Mouse (Mus musculus) lung, postnatal 10 days (tissue): ENCODE data around the gene Bid.
A peak's percentile ranks its signal among the peaks of the same experiment; 100 is the strongest.

ENCODE experiments used
- DNase-seq: peaks from one replicate; pipeline ENCODE4 v3.0.0; 2021

The Bid gene

DNA sequence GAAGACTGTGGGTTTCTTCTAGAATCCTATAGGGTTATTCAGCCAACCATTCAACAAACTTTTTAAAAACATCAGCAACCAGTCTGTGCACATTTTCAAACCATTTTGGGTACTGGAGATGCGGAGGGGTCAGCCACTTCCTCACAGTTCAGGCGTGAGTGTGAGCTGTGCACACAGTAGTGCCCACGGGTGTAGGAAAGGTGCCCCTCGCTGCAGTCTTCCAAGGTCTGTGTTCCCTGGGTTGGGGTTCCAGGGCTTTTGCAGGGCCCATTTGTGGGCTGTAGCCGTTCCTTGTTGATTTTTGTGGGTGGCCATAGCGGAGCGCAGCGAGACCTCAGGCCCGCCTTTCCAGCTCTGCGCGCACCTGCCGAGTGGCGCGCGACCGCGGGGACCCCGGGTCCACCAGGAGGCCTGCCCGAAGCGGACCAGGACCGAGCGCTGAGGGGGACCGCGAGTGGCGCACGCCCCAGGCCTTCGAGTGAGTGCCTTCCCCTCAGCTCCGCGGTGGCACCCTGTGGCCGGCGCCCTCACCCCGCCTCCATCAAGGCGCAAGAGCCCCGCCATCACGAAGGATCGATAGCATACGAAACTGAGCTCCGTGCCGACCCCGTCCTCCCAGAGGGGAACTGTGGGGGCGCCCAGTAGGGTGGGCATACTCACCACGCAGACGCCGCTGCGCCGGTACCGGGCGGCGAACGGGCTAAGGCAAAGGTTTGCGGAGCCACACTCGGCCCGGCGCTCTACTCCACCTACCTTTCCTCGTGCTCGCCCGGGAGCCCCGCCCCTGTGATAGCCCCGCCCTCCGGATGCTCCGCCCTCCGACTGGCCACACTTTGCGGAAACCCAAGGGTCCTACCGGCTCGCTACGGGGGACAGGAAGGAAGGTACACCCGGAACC, at the start of gene Bid:
Gene Bid, minus strand, starts transcription at position 780 of the 898 bp plus-strand sequence.
- peak; percentile 96 for DNase-seq

DNA sequence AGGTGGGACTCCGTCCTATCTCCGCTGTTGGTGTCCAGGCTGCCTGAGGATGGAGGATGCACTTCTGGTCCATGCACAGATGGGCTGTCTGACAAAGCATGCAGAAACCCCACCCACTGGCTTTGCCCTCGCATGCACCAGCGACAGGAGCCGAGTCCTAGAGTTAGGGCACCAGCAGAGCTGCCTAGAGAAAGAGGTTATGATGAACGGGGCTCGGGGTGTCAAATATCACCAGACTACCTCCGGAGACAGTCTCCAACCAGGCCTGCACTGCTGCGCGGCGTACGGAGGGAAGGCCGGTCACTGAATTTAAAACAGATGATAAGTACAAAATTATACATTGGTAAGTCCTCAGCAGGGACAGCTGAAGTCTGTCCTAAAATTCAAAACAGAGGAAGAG, 49.2 kb upstream of the Bid start:
- DNase-seq: no peak

DNA sequence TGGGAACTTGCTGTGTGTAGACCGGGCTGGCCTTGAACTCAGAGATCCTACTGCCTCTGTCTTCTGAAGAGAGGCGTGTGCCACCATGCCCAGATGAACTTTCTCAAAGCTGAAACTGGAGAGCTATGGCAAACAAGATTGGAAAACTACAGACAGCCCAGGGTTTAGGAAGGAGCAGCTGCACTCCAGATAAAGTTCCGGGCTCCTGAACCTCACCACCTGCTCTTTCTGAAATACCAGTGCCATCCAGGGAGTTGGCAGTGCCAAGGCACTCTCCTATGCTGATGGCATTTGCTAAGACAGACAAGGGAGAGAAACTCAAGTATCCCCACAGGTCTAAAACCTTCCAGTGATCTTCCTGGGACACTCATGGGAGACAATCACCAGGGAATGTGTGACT, 47.5 kb upstream of the Bid start:
- DNase-seq: no peak

DNA sequence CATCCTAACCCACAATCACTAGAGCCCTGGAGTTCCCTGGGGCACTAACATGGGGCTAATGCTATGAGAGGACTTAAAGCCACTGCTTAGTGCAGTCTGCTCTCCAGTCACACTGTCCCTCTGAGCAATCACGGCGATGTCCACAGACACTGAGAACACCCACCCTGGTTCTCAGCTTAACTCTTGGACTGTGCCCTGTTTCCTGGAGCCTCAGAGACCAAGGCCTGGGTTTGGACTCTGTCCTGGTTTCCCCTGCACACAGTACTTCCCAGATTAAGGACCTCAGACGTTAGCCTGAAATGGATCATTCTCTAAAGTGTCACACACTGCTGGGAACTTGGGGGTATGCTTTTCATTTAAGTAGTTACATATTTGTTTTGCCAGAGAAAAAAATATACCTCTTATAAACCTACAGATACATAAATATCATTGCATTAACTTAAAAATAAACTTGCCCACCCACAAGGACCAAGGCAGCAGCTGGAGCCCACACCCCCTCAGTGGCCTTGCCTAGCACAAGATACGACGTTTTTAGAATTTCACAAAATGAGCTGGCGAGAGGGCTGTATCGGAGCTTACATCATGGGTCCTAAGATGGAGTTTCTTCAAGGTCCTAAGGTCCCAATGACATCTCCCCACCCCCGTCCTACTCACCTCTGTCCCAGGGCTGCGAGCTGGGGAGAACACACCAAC, 43.8 kb upstream of the Bid start:
- DNase-seq: no peak

DNA sequence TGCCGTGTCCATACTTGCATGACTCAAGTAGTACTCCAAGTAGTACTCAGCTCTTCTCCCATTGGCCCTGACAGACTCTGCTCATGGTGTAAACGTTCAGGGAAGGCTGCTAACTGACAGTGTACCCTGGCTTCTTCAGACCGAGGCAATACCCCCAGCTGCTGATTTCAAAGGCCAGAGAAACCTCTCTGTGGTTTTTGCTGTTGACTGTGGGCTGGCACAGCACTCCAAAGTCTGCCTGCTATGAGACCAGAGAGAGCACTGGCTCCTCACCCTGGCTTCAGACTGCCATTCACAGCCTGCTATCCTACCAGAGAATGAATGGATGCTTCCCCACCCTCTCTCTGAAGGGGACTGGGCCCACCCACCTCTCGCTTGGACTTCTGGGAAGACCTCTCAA, 40.7 kb upstream of the Bid start:
- DNase-seq: no peak

DNA sequence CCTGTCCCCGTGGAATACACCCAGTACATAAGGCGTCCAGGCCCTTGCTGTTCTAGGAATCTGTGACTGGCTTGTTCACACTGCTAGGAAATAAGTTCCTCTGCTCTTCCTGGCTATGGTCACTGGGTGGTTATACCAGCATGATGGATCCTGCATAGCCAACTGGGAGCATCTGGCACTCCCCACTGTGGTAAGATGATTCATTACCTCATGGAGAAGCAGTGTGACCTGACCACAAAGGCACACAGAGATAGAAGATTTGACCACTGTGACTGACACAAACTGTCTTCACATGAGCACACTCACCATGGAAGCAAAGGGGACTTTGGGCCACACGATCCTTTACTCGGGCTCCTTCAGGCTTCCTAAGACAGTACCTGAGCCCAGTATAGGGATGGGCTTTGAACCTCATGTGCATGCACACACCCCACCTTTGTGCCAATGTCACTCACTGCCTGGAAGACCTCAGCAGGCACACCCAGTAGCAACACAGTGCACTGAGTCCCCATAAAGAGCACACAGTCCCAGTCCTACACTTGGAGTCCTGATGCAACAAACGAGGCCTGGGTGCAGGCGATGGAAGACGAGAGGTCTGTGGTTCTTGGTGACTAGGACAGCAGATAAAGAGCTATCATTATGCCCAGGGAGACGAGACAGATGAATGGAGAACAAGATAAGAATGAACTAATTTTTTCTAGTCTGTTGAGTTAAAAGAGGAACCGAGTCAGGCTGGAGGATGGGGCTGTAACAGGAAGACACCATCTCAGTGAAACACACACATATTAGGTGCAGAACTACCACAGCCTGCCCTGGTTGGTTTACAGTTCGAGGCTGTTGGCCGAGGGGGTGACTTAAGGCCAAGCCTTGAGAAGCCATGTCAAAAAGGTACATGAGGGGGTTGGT, 39.9 kb upstream of the Bid start:
- no peak for DNase-seq

DNA sequence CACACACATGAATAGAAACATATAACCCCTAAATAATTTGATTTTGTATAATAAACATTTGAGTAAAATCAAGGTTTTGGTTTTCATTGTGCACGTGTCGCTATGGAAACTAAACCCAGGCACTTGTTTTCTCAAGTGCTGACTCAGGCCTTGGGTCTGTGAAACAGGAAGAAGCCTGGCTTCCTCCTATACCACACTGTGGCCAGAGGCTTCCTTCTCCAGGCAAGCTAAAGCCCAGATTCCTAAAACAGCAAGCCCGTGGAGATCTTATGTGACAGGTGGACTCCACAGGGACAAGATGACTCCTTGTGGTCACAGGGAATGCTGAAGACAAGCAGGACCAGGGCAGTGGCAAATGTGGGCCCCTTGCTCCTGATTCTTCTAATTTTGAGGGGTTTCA, 38.6 kb upstream of the Bid start:
- DNase-seq: peak; percentile 22

DNA sequence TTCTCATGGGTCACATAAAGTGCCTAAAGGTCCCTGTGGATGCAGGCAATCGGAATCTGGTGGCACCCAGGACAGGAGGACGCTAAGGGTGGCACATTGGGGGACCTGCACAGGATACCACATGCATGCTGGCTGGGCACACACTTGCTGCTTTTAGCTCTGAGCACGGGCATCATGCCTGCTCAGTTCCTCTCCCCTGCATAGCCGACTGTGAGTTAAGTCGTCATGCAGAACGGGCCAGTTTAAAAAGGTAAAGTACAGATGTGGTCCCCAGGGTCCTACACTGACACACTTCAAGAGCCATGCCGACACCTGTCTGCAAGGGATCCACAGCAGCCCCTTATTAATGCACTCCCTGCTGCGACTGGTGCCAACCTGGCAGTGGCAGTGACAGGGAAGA, 37.6 kb upstream of the Bid start:
- no peak for DNase-seq

DNA sequence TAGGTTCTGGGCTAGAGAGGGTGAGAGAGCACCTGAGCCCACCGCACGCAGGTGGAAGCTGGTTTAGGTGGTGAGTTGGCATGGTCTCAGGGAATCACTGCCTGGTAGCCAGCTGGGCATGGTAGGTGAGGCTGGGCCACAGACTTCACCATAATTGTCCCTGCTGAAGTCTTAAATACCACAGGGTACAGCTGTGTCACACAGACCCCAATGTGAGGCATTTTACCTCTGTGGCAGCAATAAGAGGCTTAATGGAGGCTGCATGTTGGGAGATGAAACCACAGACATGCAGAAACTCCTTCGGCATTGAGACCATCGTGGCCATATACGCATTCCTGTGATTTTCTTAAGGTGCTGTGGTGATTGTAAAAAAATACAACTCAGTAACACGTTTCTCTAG, 35.8 kb upstream of the Bid start:
- no peak for DNase-seq

DNA sequence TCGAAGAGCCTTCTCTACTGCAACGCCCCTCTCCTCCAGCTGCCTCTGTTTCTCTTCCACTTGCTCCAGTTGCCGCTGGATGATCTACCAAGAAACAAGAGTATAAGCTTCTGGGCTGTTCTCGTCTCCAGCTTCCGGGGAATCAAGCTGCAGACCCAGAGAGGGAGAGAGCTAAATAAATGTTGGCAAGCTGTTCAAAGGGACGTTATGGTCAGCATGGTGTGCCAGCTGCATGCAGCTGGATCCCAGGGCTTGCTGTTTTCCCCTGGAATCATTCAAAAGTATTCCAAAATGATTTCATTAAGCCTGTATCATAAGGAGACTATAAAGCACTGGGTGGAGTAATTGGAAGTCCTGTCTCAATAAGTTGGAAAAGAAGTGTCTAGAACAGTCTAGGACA, 34.7 kb upstream of the Bid start:
- DNase-seq: peak; percentile 57

DNA sequence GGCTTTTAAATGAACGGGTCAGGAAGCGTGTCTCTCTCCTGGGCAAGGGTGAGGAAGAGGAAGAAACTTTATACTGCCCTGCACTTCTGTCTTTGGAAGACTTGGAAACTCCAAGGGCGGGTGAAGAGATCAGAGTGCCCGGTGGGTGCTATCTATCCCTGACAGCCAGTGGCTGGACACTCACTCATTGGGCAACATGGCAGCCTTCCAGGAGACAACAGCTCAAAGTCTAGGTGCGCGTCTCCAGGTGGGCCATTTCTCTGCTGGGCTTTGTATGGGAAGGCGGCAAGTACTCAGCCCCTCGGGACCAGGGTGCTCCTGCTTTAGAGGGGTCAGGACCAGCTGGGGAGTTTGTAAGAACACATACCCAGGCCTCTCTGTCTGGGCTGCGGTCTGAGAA, 28.9 kb upstream of the Bid start:
- no peak for DNase-seq

DNA sequence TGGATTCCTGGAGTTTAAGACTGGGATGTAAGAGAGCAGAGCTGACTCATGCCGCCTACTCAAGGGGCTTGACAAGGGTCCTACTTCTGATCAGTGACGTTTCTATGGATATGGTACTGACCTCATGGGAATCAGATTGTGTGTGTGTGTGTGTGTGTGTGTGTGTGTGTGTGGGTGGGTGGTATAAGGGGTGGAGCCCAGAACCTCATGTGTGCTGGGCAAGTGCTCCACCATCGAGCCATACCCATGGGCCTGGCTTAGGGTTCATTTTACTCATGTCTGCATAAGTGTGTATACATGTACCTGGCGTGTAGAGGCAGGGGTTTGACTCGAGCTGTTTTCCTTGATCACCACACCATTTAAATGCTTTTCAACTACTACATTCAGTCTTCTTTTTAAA, 27.3 kb upstream of the Bid start:
- DNase-seq: no peak

DNA sequence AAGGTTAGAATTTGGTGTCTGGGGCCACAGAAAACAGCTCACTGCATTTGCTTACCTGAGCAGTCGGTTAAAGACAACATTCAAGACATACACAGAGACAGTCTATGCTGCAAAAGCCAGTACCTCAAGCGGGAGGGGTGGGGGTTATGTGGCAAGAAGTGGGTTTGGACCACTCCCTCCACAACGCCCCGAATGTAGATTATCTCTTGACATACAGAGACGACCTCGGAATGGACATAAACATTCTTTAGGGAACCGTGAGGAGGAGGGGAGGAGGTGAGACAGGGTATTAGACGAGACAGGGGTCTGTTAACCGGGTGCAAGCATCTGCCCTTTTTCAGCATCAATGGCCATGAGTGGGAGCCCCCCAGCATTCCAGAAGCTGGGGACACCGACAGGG, 26.9 kb upstream of the Bid start:
- no peak for DNase-seq

DNA sequence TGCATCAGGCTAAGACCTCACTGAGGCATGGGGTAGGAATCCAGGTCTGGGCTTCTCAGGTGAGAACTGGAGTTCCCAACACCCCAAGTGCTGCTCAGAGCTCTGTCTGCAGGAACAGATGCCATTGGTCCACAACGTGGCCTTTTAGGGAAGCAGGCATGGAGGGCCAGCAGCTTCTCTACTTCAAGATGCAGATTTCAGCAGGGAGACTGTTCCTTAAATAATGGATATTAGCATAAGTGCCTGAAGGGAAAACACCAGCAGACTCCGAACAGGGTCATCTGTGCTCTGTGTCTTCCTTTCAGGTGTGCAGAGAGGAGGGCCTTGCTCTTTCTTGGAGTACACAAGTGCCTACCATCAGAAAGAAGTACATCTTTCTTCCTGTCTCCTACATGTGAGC, 26.4 kb upstream of the Bid start:
- no peak for DNase-seq

DNA sequence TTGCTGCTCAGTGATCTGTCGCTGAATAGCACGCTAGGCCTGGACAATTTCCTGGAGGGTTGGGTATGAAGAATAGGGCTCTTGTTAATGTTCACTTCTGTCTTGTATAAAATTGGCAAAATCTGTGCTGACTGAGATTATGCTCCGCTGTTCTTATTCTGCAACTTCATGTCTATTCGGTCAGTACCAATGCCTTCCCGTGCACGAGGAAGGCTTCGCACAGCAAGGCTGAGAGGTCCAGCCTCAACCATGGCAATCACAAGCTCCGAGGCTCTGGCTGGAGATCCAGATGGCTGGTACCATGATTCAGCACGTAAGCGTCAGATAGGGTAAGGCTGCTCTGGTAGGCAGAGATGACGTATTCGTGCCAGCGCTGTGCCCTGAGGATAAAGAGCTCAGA, 24.9 kb upstream of the Bid start:
- DNase-seq: no peak

DNA sequence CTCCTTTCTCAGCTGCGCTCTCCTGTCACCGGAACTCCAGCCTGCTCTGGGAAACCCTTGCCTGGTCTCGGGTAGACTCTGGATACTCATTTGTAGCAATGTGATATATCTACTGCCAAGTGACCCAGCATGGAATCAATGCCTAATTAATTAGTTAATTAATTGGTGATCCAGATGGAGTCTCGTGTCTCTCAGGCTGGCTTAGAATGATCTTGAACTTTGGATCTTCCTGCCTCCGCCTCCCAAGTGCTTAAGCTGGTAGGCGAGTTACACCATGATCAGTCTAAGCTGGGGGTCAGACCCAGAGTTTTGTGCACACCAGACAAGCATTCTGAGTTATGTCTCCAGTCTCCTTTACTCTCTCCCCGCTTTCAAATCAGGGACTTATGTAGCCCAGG, 24.4 kb upstream of the Bid start:
- no peak for DNase-seq

DNA sequence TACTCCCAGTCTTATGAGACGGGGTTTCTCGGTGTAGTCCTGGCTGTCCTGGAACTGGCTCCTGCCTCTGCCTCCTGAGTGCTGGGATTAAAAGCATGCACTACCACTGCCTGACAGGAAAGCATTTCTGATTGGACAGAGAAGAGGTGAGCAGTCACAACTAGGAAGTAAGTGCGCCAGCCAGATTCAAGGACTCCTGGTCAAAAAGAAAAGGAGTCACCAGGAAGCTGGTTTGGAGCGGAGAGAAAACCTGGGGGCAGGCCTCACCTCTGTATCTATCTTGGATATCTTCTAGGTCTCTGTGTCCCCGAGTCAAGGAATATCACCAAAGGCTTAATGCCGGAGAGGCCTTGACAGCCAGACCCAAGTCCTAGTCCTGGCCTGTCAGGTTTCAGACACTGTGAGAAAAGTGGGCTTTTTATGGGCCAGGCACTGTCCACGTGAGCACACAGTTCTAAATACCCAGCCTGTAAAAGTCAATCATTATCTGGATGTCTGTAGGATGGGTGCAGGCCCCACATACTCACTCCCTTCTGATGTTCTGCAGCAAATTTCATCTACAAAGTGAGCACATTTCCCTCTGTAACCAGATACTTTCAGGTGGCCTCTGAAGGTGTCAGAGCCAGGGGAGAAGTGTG, 23.9 kb upstream of the Bid start:
- DNase-seq: no peak

DNA sequence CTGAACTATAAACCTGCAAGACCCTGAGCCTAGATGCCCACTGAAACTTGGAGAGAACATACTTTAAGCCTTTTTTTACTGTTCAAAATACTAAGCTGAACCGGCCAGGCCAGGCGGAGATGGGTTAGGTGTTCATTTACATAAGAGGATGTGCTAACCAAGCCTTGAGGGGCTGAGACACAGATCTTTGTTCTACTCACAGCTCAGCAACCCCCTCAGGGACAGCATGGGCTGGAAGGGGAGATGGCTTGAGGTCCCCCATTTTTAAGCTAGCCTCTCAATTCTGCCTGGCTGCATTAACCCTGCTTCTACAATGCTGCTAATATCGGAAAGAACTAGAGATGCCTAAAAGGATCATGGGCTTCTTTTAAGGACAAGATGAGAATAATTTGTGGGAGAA, 23.1 kb upstream of the Bid start:
- no peak for DNase-seq

DNA sequence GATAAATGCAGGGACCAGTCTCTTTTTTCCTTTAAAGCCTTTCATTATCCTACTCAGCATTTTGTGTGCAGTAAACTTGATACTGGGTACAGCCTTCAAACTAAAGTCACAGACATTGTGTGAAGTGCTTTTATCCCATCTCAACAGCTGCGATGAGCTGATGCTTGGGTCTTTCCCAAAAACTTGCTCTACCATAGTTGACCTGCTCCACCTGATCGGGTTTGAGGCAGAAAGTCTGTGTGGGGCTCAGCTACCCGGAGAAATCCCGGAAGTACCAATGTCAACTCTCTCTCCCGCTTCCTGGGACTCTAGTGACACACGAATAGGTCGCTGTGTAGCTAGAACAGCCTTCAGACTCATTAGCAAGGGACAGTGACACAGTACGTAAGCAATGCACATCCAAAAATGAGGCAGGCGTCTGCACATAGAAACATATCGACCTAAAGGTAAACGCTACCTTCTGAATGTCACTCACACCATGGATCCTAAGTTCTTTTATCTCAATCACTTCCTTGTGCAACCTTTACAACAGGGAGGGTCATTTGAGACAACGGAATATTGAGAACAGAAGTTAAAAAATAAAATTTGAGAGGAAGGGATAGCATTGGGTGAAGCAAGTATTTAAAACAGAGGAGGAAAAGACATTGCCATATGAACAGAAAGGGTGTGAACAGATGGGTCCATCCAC, 22.3 kb upstream of the Bid start:
- DNase-seq: no peak

DNA sequence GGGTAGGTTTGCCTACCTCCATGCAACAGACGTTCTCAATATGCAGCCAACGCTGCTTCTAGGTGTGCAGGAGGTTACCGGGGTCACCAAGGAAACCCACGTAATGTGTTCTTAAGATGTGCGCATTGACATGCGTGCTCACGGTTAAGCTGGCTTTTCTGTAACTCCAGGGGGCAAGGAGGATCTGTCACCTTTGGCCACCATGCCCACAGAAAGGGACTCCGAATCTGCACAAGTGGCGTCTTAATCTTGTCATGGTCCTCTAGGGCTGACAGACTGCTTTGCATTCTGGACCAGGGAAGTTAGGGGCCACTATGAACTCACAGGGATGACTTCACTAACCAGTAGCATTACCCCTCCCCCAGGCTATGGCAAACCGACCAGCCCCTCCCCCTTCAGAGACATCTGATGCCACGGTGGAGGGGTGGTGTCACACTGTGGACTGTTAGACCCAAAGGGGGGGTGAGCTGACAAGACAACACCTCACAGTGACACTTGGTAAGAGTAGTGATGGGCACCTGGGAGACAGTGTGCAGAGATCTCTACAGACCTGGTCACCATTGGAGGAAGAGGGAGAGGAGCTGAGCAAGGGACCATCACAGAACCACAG, 21.5 kb upstream of the Bid start:
- no peak for DNase-seq

DNA sequence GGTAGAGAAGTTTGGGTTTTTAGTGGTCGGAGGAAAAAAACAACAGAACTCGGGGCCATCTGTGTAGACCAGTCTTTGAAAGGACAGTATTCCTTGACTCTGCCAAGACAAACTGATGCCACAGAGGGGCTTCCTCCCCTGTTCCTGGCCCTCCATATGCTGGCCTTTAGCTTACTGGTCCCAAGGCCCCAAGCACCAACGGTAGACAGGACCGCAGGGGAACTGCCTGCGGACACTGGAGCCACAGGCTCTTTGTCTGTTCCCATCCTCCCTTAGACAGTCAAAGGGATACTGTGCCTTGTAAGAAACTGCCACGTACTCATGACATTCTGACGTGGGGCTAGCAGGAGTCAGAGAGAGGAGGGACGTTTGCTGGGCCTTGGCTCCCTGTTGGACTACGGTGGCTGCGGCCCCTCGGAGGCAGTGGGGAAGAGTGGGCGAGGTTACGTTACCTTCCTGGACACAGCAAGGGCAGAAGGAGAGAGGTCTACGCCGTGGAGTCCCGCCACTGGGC, 20.5 kb upstream of the Bid start:
- DNase-seq: no peak

DNA sequence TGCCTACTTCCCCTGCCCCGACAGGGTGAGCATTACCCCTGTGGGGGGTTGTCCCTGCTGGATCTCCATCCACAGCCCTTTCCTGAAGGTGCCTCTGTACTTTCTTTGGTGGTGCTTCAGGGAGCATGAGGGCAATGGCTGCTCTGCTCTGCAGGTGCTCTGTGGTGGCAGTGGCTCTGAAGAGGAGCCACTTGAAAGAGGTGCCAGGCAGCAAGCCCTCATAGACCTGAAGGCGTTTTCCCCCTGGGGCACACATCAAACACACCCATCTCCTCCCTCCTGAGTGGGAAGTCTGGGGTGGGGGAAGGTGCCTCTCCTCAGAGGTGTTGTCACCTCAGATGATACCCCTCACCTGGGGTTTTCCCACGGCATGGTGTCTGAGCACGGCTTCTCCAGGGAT, 17.5 kb upstream of the Bid start:
- no peak for DNase-seq
